Mouse (Mus musculus) spleen, adult 12 weeks (tissue): Measurements from ENCODE around the gene Ntf5.

Experiments
- DNase-seq: peaks from one replicate; pipeline ENCODE4 v3.0.0; 2022; ENCODE audit warnings: low spot score

Gene Ntf5

GRCm38 (mm10) chr7:45435038-45435437 lies 21.5 kb downstream of the Ntf5 start:
- no peak for DNase-seq

- DNase-seq: no peak
These were observed 22.9 kb downstream of the Ntf5 start for GRCm38 (mm10) chr7:45436444-45436843.

GRCm38 (mm10) chr7:45437046-45437445 lies 23.6 kb downstream of the Ntf5 start:
- no peak for DNase-seq

GRCm38 (mm10) chr7:45437521-45438276 lies 24.2 kb downstream of the Ntf5 start, which contains the start of gene Ruvbl2:
Gene Ruvbl2, minus strand, starts transcription at chr7:45438096.
- DNase-seq: no peak

GRCm38 (mm10) chr7:45443526-45444420 lies 30.3 kb downstream of the Ntf5 start:
- DNase-seq: no peak

GRCm38 (mm10) chr7:45446589-45446988 lies 33.1 kb downstream of the Ntf5 start:
- no peak for DNase-seq

- DNase-seq: no peak
These were observed 34.0 kb downstream of the Ntf5 start for GRCm38 (mm10) chr7:45447325-45447990.

GRCm38 (mm10) chr7:45449974-45450373 lies 36.5 kb downstream of the Ntf5 start:
- no peak for DNase-seq

GRCm38 (mm10) chr7:45451344-45451982 lies 38.0 kb downstream of the Ntf5 start:
- DNase-seq: peak; percentile 74

GRCm38 (mm10) chr7:45454971-45455370 lies 41.5 kb downstream of the Ntf5 start:
- no peak for DNase-seq

- DNase-seq: no peak
These were observed 42.6 kb downstream of the Ntf5 start for GRCm38 (mm10) chr7:45455932-45456696.

- no peak for DNase-seq
These were observed 43.3 kb downstream of the Ntf5 start for GRCm38 (mm10) chr7:45456721-45457203.

GRCm38 (mm10) chr7:45457204-45458060 lies 43.9 kb downstream of the Ntf5 start:
- no peak for DNase-seq

GRCm38 (mm10) chr7:45458748-45459563 lies 45.5 kb downstream of the Ntf5 start:
- DNase-seq: peak; percentile 67

GRCm38 (mm10) chr7:45459564-45460140 lies 46.2 kb downstream of the Ntf5 start, which contains the start of gene Ftl1:
Gene Ftl1, minus strand, starts transcription at chr7:45459884.
- DNase-seq: peak; percentile 92

- DNase-seq: no peak
These were observed 46.9 kb downstream of the Ntf5 start for GRCm38 (mm10) chr7:45460377-45460776.

- peak; percentile 76 for DNase-seq
These were observed 47.4 kb downstream of the Ntf5 start for GRCm38 (mm10) chr7:45460860-45461314.

GRCm38 (mm10) chr7:45461326-45461725 lies 47.8 kb downstream of the Ntf5 start:
- no peak for DNase-seq

- no peak for DNase-seq
These were observed 48.3 kb downstream of the Ntf5 start for GRCm38 (mm10) chr7:45461781-45462180.
